Mouse (Mus musculus) liver, embryonic 14.5 days (tissue): ENCODE results near the gene Lrrc61.

Experiments used
- CTCF ChIP-seq: IDR thresholded peaks from 2 replicates; pipeline ENCODE4 v1.5.1; 2016; ENCODE audit warnings: antibody characterized with exemption, low read depth, control low read depth
- EP300 ChIP-seq: IDR thresholded peaks from 2 replicates; pipeline ENCODE4 v1.6.1; 2016; ENCODE audit warnings: antibody characterized with exemption, low read depth

GRCm38 (mm10) chr6:48530862-48531261 is 23.7 kb upstream of the Lrrc61 start:
- TF ChIP-seq EP300 (no peak), CTCF (no peak)
